Mouse (Mus musculus): ENCODE measurements around the gene Arhgap29.

Arhgap29 gene

DNA sequence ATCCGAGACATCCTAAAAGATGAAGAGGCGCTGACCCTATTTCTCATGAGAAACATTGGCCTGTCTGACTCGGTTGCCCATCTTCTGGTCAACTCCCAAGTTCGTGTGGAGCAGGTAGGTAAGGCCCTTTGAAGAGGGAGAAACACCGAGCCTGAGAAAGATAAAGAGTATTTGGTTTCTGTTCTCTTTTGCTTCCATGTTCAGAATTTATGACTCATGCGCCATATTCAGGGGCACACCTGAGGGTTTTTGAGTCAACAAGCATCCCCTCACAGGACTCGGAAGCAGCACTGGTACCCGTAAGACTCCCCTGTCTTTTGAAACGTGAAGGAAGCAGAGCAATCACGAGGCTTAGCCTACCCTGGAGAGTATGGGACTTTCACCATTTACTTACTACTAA, 110.2 kb downstream of the Arhgap29 start:
- in situ Hi-C loops (cut with MboI, MseI): no loop called here

GRCm38 (mm10) chr3:122064556-122065410, 112.4 kb downstream of the Arhgap29 start:
- in situ Hi-C loops (cut with MboI, MseI): no loop called here

Data from regulatory T cell (primary cell).